Mouse (Mus musculus) ovary, adult 10 weeks (tissue): ENCODE data around the gene Ppp1r1b. TPM values are rescaled to one million over a fixed set of nuclear protein-coding genes. Genes with fewer than 3 reads are reported as not detected.

Experiments used
- polyA plus RNA-seq: library from polyadenylated mRNA; stranded (reverse); fragments of 350-450 nt; fragmentation: Illumina TruSeq; extraction: RNeasy Lipid Tissue Mini Kit (QIAGEN cat#74804); gene quantifications from one replicate; pipeline ENCODE4 v1.2.3, GENCODE M21; 2014

The Ppp1r1b gene
- 1.1 TPM for polyA plus RNA-seq

DNA sequence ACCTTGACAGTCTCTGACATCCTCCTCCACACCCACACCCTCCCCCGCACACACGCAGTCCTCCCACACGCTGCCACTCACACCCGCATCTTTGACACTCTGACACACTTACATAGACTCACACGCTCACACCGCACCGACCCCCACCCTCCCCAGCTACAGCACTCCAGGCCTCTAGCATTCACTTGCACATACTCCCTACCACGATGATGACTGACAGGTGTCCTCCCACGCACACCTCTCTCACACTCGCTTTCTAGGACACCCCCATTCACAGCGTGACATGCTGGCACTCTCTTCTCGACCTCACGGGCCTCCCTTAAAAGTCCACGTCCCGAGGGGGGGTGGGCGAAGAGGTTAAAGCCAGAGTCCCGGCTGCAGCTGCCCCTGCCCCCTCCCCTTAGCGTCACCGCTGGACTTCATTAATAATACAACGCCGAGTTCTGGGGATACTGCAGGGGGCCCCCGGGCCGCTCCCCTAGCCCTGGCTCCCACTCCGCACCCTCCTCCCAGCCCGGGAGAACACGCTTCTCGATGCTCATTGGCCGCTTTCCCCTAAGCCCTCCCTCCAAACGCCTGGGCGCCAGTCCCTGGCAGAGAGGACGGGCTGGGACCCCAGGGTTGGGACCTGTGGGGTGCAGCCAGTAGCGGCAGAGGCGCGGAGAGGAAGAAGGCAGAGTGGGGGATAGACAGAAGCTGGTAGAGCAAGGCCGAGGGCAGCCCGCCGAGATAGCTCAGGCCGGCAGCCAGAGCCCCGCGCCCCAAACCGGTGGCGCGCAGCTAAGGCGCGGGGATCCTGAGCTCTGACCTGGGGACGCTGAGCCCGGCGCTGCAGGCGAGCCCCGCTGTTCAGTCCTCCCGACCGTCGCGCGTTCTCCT is at the start of gene Ppp1r1b:
Gene Ppp1r1b, plus strand, starts transcription at position 322 of the 879 bp plus-strand sequence.

GRCm38 (mm10) chr11:98329081-98329959 is 18.9 kb upstream of the Ppp1r1b start, which contains the start of gene Neurod2:
TSS of gene Neurod2 (minus strand) at chr11:98329648.

GRCm38 (mm10) chr11:98358161-98359083 is 10.2 kb downstream of the Ppp1r1b start, which contains the start of gene Stard3:
TSS of gene Stard3 (plus strand) at chr11:98358368.

DNA sequence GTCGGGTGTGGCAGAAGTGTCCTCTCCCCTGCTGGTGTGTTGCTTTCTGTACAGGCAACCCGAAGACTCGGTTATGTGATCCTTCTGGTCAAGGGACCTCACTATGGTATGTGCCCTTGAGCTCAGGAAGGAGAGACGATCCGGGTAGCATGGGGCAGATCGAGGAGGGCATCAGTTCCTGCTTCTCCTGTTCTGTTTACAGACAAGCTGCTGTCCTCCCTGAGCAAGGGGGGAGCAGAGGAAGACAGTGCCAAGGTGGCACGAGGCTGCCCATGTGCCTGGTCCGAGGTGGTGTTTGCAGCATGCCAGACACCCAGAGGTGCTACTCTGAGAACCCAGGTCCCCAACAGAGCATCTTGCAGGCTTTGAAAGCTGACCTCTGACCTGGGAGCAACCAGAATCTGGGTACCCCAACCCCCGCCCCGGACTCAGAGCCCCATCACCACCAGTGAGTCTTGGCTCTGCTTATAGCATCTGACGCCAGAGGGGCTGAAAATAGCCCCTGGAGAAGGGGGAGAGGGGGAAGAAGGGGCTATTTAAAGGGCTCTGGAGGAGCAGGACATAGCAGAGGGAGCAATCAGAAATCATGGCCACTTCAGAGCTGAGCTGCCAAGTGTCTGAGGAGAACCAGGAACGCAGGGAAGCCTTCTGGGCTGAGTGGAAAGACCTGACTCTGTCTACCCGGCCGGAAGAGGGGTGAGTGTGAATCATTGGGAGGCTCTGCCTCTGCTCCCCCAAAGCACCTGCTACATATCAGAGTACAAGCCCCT is 35.2 kb downstream of the Ppp1r1b start, which contains the start of gene Tcap:
Gene Tcap, plus strand, starts transcription at position 551 of the 770 bp plus-strand sequence.

GRCm38 (mm10) chr11:98385638-98386585 is 37.7 kb downstream of the Ppp1r1b start, which contains the start of gene Pnmt:
TSS of gene Pnmt (plus strand) at chr11:98386450.

DNA sequence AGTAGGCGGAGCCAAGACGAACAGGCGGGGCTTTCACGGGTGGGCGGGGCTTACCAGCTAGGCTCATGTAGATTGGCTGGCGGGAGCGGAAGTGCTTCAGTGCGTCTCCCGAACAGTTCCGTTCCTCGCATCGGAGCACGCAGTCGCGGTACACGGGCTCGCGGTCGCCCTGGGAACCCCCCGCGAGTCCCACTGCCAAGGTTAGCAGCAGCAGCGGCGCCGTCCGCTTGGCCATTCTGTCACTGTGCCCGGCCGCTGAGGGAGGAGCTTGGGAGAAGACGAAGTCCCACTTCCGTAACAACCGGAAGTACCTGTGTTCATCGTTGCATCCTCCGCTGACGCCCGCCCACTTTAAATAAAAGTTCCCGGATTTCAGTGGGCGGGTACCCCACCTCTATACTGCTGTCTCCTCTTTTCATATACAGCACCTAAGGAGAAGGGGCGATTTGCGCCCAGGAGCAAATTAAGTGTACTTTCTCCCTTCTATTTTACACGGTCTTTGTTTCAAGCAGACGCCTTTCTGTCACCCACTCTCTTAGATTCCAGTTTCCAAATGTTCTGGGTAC is 52.0 kb downstream of the Ppp1r1b start, which contains the start of gene Pgap3:
Gene Pgap3, minus strand, starts transcription at position 330 of the 566 bp plus-strand sequence.

Other genes with a start within 250 kb of the Ppp1r1b start
- gene Fbxl20, start 198.0 kb upstream of the Ppp1r1b start, polyA plus RNA-seq: 27.7 TPM
- 47.4 TPM for gene Med1, start 155.1 kb upstream of the Ppp1r1b start, polyA plus RNA-seq
- 39.3 TPM for gene Cdk12, start 145.3 kb upstream of the Ppp1r1b start, polyA plus RNA-seq
- gene Neurod2, start 18.8 kb upstream of the Ppp1r1b start, polyA plus RNA-seq: not detected
- gene Stard3, start 10.0 kb downstream of the Ppp1r1b start, polyA plus RNA-seq: 0.91 TPM
- not detected for gene Tcap, start 35.4 kb downstream of the Ppp1r1b start, polyA plus RNA-seq
- gene Pnmt, start 38.0 kb downstream of the Ppp1r1b start, polyA plus RNA-seq: not detected
- not detected for gene Pgap3, start 52.1 kb downstream of the Ppp1r1b start, polyA plus RNA-seq
- 0.71 TPM for gene Erbb2, start 64.1 kb downstream of the Ppp1r1b start, polyA plus RNA-seq
- 30.3 TPM for gene Mien1, start 90.6 kb downstream of the Ppp1r1b start, polyA plus RNA-seq
- gene Grb7, start 98.0 kb downstream of the Ppp1r1b start, polyA plus RNA-seq: 0.31 TPM
- gene Ikzf3, start 197.6 kb downstream of the Ppp1r1b start, polyA plus RNA-seq: 0.31 TPM
- 0.60 TPM for gene Zpbp2, start 202.7 kb downstream of the Ppp1r1b start, polyA plus RNA-seq
- gene Ormdl3, start 239.0 kb downstream of the Ppp1r1b start, polyA plus RNA-seq: 6.9 TPM
- gene Lrrc3c, start 249.9 kb downstream of the Ppp1r1b start, polyA plus RNA-seq: not detected